Mouse (Mus musculus) thymus, postnatal 36 days (tissue): Measurements from ENCODE around the gene Krt33a.

Experiments
- DNase-seq, 2 experiments: peaks; one replicate each; pipeline ENCODE4 v3.0.0; 2022; ENCODE audit warnings: mixed read lengths in 2 of 2

Krt33a gene

GRCm38 (mm10) chr11:100016112-100016511 is at the start of gene Krt33a:
Gene Krt33a, minus strand, starts transcription at chr11:100016212.
- no peak for DNase-seq

DNA sequence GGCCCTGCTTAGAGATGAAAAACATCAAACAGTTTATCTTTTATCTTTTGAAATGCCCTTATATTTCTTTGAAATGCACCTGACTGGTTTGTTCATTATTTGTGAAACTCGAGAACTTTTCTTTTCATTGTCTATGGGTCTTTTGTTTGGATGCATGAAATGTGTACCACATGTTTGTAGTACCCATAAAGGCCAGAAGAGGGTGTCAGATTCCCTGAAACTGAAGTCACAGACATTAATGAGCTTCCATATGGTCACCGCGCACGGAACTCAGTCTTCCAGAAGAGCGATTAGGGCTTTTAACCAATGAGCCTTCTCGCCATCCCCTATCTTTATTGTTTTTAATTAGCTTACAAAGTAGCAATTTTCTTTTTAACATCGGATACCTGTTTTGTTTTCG is 42.9 kb upstream of the Krt33a start:
- no peak for DNase-seq

GRCm38 (mm10) chr11:100055686-100056655 is 40.0 kb upstream of the Krt33a start:
- DNase-seq = no peak

- no peak for DNase-seq
Observed at GRCm38 (mm10) chr11:100050451-100050850, 34.4 kb upstream of the Krt33a start, which contains the start of gene Krt31. Gene Krt31, minus strand, starts transcription at chr11:100050551.

DNA sequence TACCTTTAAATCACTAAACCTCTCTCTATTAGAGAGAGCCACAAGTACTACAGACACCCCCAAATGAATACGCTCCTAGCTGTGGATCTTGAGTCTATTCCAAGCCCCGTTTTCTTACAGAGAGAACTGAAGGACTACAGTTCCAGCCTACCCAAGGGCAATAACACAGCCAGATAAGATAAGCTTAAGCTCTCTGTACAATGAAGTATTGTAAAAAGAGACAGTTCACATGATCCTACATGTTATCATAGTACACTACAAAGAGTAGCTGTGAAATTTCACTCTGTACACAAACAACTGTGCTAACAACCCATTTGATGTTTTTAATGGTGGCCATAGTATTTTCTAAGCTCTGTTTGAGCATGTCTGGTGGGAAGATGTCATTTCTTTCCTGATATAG is 31.2 kb upstream of the Krt33a start:
- DNase-seq = no peak

- DNase-seq = no peak
Observed at GRCm38 (mm10) chr11:100046303-100046866, 30.4 kb upstream of the Krt33a start.

DNA sequence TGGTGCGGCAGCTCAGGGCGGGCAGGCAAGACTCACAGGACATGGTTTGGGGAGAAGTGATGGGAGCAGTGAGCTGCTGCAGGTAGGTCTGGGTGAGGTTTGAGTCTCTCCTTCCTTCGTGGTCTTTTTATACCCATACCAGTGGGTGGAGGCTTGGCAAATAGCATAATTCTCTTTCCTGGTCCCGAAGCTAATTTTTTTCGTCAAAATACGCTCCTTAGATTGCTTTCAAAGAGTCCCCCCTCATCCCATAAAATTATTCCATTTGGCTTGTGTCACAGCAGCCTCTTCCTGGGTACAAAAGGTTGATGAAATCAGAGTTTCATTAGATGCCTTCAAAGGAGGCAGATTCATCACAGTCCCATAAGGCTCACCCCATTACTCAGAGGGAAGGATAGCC is 25.4 kb upstream of the Krt33a start, which contains the start of gene Krt34:
Gene Krt34 (minus strand): TSS at position 101 of the 400 bp plus-strand sequence.
- DNase-seq = no peak

DNA sequence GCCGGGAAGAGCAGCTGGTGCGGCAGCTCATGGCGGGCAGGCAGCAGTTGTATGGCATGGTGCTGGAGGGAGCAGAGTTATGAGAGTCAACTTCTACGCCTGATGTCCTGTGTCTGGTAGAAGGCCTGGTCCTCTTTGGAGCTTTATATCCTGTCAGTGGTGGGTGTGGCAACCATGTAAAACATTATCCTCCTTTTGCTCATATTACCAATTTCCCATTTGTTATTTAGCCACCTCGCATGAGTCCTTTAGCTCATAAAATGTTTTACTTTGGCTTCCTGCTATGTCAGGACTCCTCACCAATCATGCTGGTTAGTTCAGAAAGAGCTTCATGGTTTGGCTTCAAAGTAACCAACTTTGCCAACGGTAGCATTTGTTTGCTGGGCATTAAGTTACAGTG is 13.8 kb upstream of the Krt33a start, which contains the start of gene Krt33b:
Gene Krt33b (minus strand): TSS at position 101 of the 400 bp plus-strand sequence.
- DNase-seq = no peak

- DNase-seq = no peak
Observed at GRCm38 (mm10) chr11:100021438-100021837, 5.4 kb upstream of the Krt33a start.

DNA sequence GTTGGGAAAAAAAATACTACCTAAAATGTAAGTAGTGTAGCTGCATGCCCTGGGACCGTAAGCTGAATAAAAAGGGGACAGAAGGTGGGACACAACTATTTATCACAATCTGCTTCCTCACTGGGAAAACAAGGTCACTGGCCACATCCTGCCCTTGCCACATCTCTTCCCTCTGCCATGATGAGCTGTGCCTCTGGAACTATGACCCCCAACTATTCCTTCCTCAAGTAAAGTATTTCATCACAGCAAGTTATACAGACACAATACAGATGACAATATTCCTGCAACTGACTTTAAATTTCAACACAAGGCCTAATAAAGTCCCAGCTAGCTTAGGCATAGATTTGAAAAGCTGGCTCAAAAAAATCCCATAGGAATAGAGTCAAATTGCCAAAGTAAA is 3.5 kb upstream of the Krt33a start:
- DNase-seq = no peak

GRCm38 (mm10) chr11:100013691-100014171 is 2.3 kb downstream of the Krt33a start:
- no peak for DNase-seq

- DNase-seq = no peak
Observed at GRCm38 (mm10) chr11:100010682-100011081, 5.3 kb downstream of the Krt33a start.

GRCm38 (mm10) chr11:100008336-100008735 is 7.7 kb downstream of the Krt33a start:
- no peak for DNase-seq

GRCm38 (mm10) chr11:100006624-100007023 is 9.4 kb downstream of the Krt33a start:
- no peak for DNase-seq

GRCm38 (mm10) chr11:100005905-100006304 is 10.1 kb downstream of the Krt33a start:
- DNase-seq = no peak

GRCm38 (mm10) chr11:100004846-100005245 is 11.2 kb downstream of the Krt33a start:
- DNase-seq = peak in 1 of 2 experiments; percentile 4

- no peak for DNase-seq
Observed at GRCm38 (mm10) chr11:99999091-99999490, 16.9 kb downstream of the Krt33a start.

GRCm38 (mm10) chr11:99994384-99994661 is 21.7 kb downstream of the Krt33a start:
- no peak for DNase-seq

DNA sequence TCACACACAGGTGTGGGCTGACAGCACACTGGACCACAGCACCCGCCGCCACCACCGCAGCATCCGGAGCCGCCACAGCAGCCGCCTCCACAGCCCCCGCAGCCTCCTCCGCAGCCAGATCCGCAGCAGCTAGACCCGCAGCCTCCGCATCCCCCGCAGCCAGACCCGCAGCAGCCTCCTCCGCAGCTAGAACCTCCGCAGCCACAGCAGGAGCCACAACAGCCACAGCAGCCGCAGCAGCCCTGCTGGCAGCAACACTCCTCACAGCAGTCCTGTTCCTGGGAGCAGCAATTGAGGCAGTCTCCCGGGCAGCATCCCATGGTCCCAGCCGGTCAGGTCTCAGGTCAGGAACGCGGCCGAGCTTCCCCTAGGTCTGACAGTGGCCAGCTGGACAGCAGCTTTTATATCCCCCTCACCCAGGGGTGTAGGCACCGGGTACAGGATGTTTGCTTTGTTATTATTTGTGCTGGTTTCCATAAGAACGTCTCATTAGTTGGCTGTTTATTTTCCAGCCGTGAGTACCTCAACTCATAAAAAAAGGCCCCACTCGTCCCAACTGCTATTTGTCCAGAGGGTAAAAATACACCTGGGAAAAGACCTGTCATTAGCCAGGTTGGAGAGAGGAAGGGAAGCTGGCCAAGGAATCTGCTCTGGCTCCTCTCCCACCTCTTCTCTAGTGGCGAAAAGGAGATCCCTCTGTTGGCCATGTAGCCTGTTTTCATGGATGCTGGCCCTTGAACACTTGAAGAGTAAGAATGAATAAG is 22.2 kb downstream of the Krt33a start, which contains the start of gene Krtap17-1:
Gene Krtap17-1 (minus strand): TSS at position 375 of the 764 bp plus-strand sequence.
- DNase-seq = no peak

DNA sequence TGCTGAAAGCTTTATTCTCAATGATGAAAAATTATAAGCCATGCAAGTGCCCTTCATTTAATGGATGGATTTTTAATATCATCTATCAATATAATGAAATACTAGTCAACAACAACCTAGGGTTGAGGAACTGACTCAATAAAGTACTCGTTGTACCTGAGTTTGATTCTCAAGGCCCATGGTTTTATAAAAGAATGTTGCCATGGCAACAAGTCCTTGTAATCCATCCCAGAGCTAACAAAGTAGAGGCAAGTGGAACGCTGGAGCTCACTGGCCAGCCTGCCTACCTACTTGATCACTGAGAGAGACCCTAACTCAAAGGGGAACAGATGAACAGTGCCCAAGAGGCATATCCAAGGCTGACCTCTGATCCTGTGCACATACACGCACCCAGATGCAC is 25.4 kb downstream of the Krt33a start:
- DNase-seq = no peak

DNA sequence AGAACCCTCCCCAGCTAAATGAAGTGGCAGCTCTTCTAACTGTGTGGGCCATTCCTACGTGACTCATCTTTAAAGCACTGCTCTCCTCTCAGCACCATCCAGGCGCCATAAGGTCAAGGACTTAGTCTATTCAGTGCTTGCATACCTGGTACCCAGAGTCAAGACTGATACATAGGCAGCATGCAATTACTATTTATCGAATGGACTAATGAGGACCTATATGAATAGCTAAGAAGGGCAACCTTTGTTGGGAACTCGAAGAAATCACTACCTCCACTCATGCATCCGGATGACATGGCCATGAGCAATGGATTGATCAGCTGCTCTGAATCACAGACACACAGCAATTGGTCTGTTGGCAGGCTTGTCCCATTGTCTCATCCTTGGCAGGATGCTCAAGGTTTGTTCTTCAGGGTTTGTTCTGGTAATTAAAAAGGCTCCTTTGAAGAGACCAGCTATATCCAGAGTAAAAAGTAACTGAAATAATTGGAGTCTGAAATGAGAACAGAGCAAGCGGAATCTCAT is 26.1 kb downstream of the Krt33a start:
- no peak for DNase-seq

- no peak for DNase-seq
Observed at GRCm38 (mm10) chr11:99988530-99988929, 27.5 kb downstream of the Krt33a start.

- DNase-seq = no peak
Observed at GRCm38 (mm10) chr11:99986180-99986647, 29.8 kb downstream of the Krt33a start, which contains the start of gene Krtap16-1. Gene Krtap16-1, minus strand, starts transcription at chr11:99986597.
